Mouse (Mus musculus) liver, embryonic 14.5 days (tissue): ENCODE measurements around the gene Hmbs.

Experiments used
- CTCF ChIP-seq: IDR thresholded peaks from 2 replicates; pipeline ENCODE4 v1.5.1; 2016; ENCODE audit warnings: antibody characterized with exemption, low read depth, control low read depth
- EP300 ChIP-seq: IDR thresholded peaks from 2 replicates; pipeline ENCODE4 v1.6.1; 2016; ENCODE audit warnings: antibody characterized with exemption, low read depth

DNA sequence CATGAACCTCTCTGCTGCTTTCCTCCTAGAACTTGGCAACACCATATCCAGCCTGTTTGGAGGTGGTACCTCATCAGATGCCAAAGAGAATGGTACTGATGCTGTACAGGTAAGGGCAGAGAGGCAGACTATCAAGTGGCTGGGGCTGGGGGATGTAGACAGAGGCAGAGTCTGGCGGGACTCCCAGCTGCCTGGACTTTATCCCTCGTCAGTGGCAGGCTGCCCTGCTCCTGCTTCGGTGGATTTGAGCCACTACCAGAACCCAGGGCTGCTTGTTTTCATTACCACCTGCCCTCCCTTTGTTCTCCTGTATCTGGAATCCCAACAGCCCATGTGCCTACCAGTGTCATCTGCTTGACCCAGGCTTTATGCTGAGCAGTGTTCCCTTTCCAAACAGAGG lies 43.2 kb upstream of the Hmbs start:
- no peak for TF ChIP-seq EP300
- no peak for TF ChIP-seq CTCF
